Mouse (Mus musculus): ENCODE data around the gene Ovch2.
A peak's percentile ranks its signal among the peaks of the same experiment; 100 is the strongest.
"Not testable (repeated sequence)": the region's sequence is repeated elsewhere in the genome, so short reads cannot be mapped to it uniquely, and the experiment has no call there.

Gene Ovch2

DNA sequence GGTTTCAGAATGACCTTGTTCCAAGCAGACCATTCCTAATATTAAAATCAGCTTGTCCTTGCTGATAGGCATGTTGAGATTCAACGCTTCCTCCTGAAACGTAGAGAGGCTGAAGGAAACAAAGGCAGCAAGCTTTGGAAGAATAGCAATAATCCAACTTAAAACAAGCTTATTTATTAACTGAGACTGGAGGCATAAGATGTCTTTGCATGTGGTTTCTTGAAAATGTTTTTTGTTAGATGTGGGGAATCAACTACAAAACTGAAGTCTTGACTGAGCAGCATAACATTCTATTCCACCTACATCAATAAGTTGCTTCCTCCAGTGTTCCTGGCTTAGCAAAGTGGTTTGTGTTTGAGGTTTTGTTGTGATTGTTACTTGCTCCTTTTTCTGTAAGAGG is at the start of gene Ovch2:
Gene Ovch2, minus strand, starts transcription at position 101 of the 400 bp plus-strand sequence.
- no peak for DNase-seq (ENCODE audit: low spot score in 2 of 2)

DNA sequence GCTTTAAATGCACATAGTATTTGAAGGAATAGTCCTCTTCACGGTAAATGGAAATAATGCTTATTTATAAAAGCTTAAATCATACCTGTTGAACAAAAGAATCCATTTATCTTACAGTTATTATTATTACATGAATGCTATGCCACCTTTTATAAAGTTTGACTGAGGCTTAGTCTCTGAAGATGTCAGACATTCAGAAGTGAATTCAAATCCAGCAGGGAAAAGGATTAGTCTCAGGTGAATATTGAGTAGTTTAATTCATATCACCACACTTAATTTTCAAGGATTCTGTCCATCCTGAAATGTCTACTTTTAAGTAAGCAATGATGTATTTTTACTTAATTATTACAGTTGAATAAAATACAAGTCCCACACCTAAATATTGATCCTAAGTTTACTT is 46.4 kb upstream of the Ovch2 start, which contains the start of gene Olfr470:
Gene Olfr470, minus strand, starts transcription at position 101 of the 400 bp plus-strand sequence.
- not testable (repeated sequence) for DNase-seq (ENCODE audit: low spot score in 2 of 2)

DNA sequence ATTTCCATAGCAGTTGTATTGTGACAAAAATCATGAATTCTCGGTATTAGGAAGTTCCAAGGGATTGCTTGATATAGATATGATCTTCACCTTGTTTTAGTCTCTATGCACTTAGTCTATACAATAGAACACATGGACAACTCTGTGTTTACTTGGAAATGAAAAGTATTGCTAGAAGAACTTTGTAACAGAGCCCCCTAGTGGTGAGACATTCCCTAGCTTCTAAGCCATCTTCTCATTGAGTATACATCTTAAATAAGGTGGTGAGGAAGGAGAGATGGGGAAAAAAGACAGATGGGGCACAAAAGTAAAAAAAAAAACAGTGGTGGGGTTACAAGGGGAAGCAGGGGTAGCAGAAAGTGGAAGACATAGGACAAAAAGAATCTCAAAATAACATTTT is 40.7 kb upstream of the Ovch2 start:
- DNase-seq (ENCODE audit: low spot score in 2 of 2), result no peak

DNA sequence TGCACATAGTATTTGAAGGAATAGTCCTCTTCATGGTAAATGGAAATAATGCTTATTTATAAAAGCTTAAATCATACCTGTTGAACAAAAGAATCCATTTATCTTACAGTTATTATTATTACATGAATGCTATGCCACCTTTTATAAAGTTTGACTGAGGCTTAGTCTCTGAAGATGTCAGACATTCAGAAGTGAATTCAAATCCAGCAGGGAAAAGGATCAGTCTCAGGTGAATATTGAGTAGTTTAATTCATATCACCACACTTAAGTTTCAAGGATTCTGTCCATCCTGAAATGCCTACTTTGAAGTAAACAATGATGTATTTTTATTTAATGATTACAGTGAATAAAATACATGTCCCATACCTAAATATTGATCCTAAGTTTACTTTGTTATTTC is 24.4 kb upstream of the Ovch2 start, which contains the start of gene Olfr469:
Gene Olfr469, minus strand, starts transcription at position 101 of the 400 bp plus-strand sequence.
- DNase-seq (ENCODE audit: low spot score in 2 of 2), result not testable (repeated sequence)

DNA sequence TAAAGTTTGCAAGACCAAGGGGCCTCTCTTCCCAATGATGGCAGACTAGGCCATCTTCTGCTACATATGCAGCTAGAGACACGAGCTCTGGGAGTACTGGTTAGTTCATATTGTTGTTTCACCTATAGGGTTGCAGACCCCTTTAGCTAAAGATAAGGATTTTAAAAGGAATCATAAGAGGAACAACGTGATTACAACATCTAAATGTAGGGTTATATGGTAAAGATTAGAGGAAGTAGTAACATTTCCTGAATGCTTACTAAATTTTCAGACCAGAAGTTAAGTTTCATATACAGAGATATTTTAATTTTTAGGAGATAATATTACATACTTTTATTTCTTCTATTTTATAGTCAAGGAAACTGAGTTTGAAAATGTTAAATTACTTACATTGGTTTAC is 22.9 kb upstream of the Ovch2 start:
- not testable (repeated sequence) for DNase-seq (ENCODE audit: low spot score in 2 of 2)

DNA sequence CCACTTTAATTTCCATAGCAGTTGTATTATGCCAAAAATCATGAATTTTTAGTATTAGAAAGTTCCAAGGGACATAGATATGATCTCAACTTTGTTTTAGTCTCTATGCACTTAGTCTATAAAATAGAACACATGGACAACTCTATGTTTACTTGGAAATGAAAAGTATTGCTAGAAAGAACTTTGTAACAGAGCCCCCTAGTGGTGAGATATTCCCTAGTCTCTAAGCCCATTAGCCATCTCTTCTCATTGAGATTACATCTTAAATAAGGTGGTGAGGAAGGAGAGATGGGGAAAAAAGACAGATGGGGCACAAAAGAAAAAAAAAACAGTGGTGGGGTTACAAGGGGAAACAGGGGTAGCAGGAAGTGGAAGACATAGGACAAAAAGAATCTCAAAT is 18.4 kb upstream of the Ovch2 start:
- DNase-seq (ENCODE audit: low spot score in 2 of 2), result no peak

DNA sequence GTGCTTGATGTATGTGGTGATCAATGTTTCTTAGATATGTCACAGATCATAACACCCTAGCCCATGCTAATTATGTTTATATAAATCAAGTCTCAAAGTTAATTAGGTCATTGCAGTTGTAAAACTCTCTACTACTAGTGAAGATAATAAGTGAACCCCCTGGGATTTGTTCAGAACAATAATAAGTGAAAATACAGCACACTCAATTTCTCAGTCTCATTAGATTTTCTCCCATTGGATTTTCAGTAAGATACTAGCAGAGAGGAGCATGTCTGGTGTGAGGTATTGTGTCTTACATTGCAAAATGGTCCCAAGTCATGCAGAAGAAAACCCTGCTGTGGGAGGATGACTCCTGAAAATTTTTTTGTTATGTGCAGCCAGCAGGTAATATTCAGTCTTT is 11.0 kb upstream of the Ovch2 start, which contains the start of gene Olfr467:
Gene Olfr467, plus strand, starts transcription at position 301 of the 400 bp plus-strand sequence.
- DNase-seq (ENCODE audit: low spot score in 2 of 2), result no peak

DNA sequence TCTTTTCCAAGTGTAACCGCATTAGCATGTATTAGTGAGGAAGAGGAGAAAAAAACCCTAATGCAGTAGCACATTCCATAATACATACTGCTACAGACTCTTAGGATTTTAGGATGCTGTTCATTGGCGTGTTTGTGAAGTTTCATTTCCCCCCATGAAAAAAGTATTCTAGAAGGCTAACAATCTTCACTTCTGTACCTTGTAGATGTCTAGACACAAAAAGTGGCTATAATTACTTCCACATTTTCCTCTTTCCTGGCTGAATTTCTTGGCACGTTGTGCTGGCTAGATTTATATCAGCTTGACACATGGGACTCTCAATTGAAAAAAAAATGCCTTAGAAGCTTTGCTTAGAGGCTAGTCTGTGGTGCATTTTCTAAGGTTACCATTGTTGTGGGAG is 1.1 kb upstream of the Ovch2 start:
- no peak for DNase-seq (ENCODE audit: low spot score in 2 of 2)

DNA sequence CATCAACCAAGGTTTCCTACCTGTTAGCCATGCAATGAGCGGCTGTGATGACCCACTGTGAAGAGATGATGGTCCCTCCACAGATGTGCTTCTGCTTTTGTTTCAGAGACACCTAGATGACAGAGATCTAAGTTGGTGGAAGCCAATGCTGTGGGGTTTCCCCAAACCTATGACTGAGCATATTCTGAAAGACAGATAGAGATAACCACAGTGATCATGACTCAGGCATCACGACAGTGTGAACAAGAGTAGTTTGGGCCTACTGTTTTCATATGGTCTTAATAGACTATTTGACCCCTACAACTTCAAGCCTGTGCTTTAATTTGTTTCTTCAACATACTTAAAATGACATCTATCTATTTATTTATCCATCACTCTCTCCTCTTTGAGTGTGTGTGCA is 4.5 kb downstream of the Ovch2 start:
- no peak for DNase-seq (ENCODE audit: low spot score in 2 of 2)

DNA sequence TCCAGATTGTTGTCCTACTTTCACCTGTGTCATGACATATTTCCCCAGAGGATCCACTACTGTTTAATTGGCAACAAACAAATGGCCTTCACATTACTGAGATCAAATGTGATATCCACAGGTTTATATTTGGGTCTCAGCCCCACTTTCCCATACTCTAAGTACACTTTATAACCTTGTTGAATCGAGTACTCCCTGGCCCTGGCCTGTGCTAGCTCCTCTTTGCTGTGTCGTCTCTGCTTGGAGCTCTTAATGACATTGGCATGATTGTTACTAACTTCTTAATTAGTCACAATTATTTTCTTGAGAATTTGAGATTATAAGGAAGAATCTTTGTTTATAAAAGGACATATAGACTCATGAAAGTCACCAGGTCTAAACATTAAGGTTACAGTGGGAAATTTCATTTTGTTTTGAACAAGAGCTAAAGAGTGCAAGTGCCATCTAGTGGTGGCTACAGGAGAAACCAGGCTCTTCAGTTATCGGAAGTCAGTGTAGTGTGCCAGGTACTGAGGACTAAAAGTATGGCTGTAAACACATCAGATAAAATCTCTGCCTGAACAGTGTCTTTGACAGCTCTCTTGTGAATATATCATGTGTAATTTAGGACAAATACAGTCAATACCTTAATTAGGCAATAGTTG is 12.9 kb downstream of the Ovch2 start:
- no peak for DNase-seq (ENCODE audit: low spot score in 2 of 2)

DNA sequence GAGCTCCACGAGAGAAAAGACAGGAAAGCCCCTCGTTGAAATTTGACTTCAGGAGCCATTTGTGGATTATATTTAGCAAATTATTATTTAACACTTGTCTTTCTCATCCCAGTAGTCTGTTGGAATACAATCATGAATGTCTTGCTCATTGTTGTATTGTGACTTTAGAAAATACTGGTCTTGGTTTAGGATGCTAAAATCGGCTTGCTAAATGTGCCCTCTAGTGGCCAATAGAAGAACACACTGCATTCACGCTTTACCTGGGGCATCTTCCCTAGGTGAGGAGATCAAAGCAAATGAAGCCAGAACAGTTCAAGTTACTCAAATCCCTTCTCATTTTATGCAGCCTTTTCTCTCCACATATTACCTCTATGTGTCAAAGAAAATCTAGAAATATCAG is 21.4 kb downstream of the Ovch2 start:
- no peak for DNase-seq (ENCODE audit: low spot score in 2 of 2)

DNA sequence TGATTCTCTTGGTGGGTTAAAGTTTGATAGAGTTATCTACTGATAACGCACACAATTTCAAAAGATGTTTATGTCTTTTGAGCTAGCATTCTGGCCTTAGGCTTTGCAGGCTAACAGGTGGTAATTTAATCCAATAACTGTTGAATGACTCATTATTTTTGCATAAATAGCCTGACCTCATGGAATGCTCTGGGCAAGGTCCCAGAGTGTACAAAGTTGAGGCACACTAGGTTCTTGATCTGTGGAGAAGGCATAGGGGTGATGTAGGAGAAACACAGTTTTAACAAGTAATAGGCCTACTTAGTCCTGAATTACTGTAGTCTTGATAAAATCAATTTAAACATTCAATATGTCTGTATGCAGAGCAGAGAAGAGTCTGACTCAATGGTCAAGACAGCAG is 22.8 kb downstream of the Ovch2 start:
- no peak for DNase-seq (ENCODE audit: low spot score in 2 of 2)

DNA sequence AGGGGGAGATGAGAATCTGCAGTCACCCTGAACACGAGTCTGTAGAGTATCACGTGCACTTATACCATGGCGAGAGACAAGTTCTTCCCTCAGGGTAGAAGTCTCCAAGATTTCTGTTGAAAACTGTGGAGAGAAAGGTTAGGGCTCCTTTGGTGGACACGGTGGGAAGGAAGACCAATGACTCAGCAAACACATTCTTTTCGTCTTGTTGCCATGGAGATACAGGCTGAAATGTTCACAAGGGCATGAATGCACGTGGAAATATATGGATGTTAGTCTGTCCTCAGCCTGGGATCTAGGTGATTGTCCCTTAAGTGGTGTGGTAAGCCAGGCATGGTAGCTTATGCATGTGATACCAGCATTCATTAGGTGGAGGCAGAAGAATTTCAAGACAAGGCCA is 30.2 kb downstream of the Ovch2 start:
- DNase-seq (ENCODE audit: low spot score in 2 of 2), result no peak

DNA sequence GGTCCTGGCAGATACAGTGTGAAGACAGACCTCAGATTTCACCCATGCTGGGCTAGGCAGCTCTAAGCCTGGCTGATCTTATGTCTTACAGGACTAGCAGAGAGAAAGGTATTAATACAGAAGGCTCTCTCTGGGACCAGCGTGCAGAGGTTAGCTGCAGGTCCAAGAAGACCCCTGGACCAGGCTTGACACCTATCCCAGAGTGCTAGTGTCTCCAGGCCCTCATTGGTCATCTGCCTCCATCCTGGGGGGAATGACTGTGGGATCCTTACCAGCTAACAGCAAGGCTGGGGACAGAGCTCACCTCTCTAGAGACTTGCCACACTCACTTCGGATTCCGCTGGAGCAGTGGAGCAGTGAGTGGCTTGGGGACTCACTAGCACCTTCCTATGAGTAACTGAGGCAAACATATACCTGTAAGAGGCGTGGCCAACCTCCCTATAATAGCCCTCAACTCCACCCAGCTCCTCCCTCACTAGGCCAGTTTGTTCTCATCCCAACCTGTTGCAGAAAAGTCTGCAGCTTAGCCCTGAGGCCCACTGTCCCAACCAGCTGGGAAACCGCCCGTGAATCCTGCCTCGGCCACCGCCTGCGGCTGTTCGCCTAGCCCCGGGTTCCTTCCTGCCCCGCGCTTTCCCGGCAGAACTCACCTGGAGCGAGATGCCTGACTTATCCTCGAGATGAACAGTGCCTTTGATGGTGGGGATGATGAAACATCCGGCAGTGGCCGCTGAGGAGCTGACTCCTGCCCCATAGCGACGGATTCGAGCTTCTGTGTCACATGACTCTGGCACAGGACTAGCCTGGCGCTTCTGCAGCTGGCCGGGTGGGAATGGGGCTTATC is 43.5 kb downstream of the Ovch2 start, which contains the start of gene Cyb5r2:
Gene Cyb5r2, minus strand, starts transcription at position 725 of the 844 bp plus-strand sequence.
- DNase-seq (ENCODE audit: low spot score in 2 of 2), result no peak

DNA sequence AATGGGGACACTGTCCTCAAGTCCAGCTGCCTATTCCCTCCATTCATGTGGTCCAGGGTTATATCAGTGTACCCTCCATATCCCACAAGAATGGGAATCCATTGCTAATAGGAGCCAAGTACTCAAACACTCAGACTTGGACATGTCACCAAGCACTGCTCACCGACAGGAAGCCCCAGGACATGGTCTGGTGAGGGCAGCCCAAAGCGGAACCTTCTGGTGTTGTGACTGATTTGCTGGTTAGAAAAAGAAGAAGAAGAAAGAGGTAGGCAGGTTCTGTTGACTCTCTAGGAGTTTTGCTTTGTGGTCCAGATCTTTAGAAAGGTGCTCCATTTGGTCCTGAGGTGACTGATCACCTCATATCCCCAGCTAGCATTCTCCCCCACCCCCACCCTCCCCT is 44.3 kb downstream of the Ovch2 start:
- DNase-seq (ENCODE audit: low spot score in 2 of 2), result no peak

DNA sequence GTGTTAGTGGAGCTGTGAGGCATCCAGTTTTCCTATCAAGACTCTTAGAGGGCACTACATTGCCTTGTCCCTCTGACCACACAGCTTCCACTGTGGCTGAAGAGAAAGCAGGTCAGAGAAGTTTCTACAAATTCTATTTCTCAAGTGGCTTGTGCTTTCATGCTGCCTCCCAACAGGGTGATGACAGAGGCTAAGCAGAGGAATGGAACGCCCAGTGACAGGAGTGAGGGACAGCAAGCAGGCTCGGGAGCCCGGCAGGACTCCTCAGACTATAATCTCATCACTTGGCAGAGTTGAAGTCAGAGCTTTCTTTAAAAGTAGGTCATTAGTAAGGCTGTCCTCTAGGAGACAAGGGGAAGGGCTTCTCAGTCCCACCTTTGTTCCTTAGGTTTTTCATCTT is 45.1 kb downstream of the Ovch2 start:
- no peak for DNase-seq (ENCODE audit: low spot score in 2 of 2)

DNA sequence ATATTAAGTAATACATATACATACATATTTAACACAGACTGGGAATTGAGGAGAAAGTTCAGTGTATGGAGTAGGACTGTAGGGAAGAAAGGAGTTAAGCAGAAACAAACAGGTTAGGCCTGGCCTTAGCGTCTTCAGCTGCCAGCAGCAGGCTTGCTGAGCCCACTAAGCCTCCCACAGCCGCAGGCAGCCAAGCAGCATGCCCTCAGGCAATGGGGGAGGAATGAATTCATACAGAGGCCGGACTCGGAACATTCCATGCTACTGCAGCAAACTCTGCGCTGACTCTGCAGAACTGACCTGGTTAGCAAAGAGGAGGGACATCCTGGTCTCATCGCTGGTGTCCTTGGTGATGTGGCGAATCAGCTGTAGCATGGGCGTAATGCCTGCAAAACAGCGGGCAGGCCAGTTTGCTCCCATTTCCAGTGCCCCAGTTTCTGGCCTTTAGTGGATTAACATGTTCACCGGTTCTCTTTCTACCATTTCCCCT is 48.9 kb downstream of the Ovch2 start:
- no peak for DNase-seq (ENCODE audit: low spot score in 2 of 2)

DNA sequence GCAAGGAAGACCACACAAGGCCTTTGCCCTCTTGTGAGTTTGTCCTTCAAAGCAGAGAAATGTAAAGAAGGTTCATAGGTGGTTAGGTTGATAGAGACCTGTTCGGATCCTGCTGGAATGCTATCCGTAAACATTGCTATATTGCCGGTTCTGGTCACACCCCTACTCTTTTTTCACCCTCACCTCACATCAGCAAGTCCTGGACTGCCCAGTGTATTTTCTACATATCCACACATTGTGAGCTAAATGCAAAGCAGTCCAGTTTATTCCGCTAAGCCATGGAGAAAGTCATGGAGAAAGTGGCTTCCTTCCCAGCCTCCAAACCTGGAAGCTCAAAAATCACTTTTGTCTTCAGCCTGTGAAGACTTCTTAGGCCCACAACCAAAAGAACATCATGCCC is 51.3 kb downstream of the Ovch2 start:
- no peak for DNase-seq (ENCODE audit: low spot score in 2 of 2)

DNA sequence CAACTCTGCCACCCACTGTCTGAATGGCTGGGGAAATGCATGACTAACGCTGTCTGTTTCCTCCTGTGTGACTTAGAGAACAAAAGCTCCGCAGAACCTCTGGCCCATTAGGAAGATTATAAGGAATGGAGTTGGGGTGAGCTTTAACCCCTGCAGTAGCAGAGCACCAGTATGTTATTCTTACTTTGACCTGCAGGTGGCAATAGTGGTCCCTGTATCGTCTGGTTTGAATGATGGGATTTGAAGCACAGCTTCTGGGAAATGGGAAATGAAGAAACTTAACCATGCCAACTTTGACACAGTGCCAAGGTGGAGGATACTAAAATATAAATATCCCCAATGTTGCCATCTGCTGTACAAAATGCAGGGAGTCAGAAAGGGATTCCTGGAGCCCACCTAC is 51.7 kb downstream of the Ovch2 start:
- peak in 1 of 2 experiments; percentile 21 for DNase-seq (ENCODE audit: low spot score in 2 of 2)

DNA sequence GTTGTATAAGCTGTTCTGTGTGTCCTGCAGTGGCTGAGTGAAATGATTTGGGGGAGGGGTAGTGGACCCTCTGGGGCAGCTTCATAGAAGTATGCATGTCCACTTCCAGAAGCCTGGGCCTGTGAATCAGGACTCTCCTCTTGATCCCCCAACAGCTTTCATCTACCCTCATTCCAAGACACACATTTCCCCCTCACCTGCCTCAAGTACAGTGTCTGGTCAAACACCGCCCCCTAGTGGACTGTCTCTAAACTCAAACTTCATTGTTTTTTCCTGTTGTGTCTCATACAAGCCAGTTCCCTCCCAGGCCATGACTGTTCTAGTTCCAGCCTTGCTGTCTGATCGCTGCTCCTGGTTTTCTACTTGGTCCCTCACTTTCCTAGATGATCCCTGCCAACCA is 53.1 kb downstream of the Ovch2 start:
- DNase-seq (ENCODE audit: low spot score in 2 of 2), result peak in 1 of 2 experiments; percentile 25

DNA sequence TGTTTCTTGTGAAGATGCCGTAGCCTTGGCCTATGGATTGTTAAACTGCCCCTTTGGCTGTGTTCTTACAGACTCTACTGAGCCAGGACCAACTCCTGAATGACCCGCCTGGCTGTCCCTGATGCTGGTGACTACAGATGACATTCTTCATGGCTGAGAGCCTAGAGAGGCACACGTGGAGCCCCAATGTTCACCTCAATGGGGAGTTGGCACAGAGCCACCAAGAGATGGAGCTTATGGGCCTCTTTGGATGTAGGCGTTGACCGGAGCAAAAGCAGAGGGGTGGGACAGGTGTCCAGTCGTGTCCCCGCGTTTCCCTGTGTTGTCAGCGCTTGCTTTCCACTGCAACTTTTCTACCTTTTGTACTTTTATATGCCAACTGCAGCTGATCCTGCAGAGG is 53.5 kb downstream of the Ovch2 start:
- no peak for DNase-seq (ENCODE audit: low spot score in 2 of 2)

DNA sequence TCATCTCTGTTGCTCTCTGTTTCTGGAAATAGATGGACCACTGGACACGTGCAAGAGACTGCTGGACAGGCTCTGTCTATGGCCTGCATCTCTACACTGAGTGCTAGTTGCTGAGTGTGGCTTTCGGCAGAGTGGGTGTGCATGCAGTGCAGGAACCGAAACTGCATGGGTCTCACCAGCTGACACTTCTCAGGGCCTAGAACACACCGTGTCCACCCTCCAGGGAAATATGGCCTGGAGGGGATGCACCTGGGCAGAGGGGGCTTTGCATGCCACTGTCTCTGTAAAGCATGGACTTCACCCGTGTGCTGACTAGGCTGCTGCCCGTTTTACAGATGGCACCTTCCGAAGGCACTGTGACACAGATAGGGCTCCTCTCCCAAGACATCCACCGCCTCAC is 55.0 kb downstream of the Ovch2 start:
- DNase-seq (ENCODE audit: low spot score in 2 of 2), result no peak

DNA sequence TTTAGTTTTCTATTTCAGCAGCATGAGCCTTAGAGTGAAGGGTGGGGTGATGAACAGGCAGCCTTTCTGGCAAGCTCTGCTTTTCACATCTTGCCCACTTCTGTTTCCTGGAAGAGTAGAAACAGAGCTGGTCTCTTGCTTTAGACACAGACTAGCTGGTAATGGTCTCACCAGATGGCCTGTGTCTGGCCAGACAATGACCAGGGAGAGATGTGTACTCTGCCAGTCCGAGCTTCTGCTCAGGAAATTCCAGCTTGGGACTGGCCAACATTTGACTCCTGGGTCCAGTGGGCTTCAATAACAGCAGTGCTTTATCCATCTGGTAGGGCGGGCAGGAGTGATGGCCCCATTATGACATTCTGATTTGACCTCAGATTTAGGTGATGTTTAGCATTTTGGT is 55.9 kb downstream of the Ovch2 start:
- DNase-seq (ENCODE audit: low spot score in 2 of 2), result no peak
